Mouse (Mus musculus) CD8-positive naive resting alpha-beta T cell, adult 2 months (primary cell): ENCODE measurements around the gene Kcmf1.

Experiments
- DNase-seq, 2 experiments: peaks; one replicate each; pipeline ENCODE4 v3.0.0; 2022; ENCODE audit warnings: low read depth in 2 of 2, low spot score in 2 of 2

Kcmf1 gene

GRCm38 (mm10) chr6:72899781-72900681, at the start of gene Kcmf1:
Gene Kcmf1 (minus strand): TSS chr6:72899979.
- peak; percentile 42 to 56 for DNase-seq

- no peak for DNase-seq
Observed at GRCm38 (mm10) chr6:72949161-72949756, 49.5 kb upstream of the Kcmf1 start.

DNA sequence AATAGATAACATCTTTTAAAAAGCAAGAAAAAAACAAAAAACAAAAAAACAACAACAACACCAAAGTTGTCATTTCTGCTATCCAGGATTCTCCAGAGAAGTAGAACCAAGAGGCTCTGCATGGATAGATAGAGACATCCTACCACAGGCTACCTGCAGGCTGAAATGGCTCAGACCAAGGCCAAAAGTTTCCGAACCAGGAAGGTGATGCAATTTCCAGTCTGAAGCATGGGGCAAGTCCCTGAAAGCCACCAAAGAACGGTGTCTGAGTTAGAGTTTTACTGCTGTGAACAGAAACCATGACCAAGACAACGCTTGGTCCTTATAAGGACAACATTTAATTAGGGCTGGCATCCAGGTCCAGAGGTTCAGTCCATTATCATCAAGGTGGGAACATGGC, 48.6 kb upstream of the Kcmf1 start:
- DNase-seq: no peak

- DNase-seq: no peak
Observed at GRCm38 (mm10) chr6:72947960-72948359, 48.2 kb upstream of the Kcmf1 start.

GRCm38 (mm10) chr6:72940493-72940892, 40.7 kb upstream of the Kcmf1 start:
- peak; percentile 80 to 81 for DNase-seq

DNA sequence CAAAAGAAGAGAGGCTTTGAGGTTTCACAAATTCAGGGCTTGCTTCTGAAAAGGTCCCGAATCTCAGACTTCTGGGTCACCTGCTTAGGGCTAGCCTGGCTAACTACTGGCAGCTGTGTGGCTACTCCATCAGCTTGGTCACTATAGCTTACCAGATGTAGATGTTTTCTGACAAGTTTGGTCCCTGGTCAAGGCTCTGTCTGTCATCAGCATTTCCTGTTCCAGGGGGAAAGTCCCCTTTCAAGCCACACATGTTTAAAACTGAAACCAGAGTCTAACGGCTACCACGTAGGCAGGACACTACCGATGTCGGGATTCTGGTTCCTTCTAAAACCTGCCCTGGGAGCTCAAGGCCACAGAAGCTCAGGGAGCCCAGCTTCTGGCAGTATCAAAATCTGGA, 38.1 kb upstream of the Kcmf1 start:
- DNase-seq: peak in 1 of 2 experiments; percentile 27

DNA sequence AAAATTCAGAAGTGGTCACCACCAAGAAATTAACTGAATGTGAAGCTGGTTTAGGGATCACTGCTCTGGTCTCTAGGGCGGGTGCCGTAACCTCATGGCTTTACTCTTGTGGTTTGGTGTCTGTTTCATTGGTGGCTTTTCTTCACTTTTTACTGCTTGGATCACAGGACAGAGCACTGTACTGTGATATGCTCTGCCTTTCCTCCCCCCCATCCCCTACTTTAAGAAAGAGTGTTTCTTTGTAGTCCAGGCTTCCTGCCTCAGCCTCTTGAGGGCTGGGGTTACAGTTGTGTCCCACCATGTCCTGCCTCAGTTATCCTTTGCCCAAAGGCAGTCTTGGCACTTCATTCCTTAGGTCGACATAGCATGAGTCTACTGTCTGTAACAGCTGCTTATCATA, 37.7 kb upstream of the Kcmf1 start:
- peak in 1 of 2 experiments; percentile 19 for DNase-seq

DNA sequence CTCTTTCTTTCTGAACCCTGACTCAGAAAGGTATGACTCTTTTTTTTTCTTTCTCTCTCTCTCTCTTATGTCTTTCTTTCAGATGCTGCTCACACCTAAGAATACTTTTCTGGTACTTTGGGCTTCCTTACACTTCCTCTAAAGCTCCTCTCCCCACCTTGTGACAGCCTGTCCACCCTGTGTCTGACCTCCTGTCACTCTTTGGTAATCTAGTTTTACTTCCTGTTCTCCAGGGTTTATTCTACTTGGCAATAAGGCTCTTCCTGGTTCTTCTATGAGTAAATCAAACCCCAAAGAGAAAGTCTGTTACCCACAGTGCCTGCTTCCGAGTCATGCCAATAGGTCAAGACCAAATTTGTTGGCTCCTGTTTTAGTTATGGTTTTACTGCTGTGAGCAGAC, 33.2 kb upstream of the Kcmf1 start:
- no peak for DNase-seq

- no peak for DNase-seq
Observed at GRCm38 (mm10) chr6:72931533-72931932, 31.8 kb upstream of the Kcmf1 start.

- no peak for DNase-seq
Observed at GRCm38 (mm10) chr6:72929795-72930398, 30.1 kb upstream of the Kcmf1 start.

GRCm38 (mm10) chr6:72926755-72927482, 27.1 kb upstream of the Kcmf1 start:
- no peak for DNase-seq

DNA sequence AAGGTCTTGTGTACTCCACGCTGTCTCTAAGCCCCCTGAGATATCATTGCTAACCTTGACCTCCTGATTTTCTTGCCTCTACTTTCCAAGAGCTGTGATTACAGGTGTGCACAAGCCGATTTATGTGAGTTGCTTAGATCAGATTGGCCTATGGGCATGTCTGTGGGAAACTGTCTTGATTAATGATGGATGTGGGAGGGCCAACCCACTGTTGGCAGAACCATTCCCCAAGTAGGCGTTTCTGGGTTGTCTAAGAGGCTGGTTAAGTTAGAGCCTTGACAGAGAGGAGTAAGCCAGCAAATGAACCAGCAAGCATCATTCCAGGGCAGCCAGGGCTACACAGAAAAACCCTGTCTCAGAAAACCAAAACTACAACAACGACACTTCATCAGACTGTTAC, 26.3 kb upstream of the Kcmf1 start:
- DNase-seq: no peak

- DNase-seq: no peak
Observed at GRCm38 (mm10) chr6:72923381-72923780, 23.6 kb upstream of the Kcmf1 start.

- DNase-seq: no peak
Observed at GRCm38 (mm10) chr6:72921081-72921480, 21.3 kb upstream of the Kcmf1 start.

DNA sequence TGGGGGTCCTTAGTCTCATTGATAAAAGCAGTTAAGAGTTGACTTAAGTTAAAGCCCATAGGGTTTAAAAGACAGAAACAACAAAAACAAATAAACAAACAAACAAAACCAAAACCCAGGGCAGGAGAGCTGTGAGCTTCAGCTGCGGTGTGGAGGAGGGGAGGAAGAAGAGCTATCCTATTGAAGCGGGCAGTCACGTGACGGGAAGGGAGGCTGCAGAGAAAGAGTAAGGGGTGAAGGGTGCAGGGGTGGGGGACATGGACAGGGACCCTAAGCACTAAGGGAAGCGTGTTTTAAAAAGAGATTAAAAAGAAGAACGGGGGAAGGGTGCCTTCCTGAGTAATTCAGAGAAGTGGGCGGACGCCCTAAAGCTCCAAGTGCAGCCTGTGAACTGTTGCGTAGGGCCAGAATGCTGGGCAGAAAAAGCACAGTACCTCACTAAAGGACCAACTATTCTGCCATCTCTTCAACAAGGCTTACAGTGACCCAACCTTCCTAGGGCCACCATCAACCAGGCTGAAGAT, 18.8 kb upstream of the Kcmf1 start:
- no peak for DNase-seq

DNA sequence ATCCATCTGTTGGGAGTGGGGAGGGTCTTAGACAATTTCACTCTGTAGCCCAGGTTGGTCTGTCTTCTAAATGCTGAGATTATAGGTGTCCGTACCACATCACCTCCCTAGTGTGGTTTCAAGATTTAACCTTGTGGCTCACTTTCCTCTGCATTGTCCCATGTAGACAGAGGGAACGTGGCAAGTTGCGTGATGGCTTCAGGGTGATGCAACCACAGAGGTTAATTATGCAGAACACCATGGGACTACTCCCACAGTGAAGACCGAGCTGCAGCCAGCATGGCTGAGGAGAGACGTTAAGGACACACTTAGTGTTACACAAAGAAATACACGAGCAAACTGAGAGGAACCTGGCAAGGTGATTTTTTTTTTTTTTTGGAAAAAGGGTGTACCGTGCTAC, 16.6 kb upstream of the Kcmf1 start:
- DNase-seq: no peak

DNA sequence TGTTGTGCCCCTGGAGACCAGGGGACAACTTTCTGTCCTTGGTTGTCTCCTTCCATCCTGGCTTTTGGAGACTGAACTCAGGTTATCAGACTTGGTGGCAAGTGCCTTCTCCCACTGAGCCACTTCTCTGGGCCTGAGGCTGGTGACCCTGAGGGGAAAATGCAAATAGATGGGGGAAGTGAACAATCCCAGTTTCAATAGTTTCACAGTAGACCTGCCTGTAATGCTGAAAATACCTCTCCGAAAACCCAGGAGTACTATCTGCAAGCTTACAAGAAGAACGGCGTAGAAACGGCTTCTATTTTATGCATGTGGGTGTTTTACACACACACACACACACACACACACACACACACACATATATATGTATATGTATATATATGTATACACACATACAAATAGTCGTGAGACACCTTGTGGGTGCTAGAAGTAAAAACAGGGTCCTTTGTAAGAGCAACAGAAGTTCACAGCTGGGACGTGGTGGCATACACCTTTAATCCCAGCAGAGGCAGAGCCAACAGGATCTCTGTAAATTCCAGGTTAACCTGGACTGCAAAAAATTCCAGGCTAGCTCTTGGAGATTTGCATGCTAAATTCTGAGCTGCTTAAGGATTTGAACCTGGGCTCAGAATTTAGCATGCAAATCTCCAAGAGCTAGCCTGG, 14.4 kb upstream of the Kcmf1 start:
- no peak for DNase-seq

DNA sequence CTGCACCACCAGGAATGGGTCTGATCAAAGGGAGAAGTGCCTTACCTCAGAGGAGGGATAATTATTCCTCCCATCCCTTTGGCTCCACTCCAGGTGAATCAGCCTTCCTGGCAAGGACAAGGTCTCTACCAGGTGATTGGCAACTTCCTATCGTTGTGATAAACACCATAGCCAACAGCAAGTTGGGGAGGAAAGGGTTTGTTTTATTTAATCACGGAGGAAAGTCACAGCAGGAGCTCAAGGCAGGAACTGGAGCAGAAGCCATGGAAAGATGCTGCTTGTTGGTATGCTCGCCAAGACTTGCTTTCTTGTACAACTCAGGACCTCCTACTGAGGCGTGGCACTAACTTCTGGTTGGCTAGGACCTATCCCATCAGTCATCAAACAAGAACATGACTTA, 11.5 kb upstream of the Kcmf1 start:
- DNase-seq: no peak

- no peak for DNase-seq
Observed at GRCm38 (mm10) chr6:72902254-72902990, 2.6 kb upstream of the Kcmf1 start.

GRCm38 (mm10) chr6:72900952-72901351, 1.2 kb upstream of the Kcmf1 start:
- no peak for DNase-seq
